Mouse (Mus musculus) spleen, adult 2 months (tissue): ENCODE results near the gene Olig2.

ENCODE experiments used
- CTCF ChIP-seq: fragments of 200-500 bp; IDR thresholded peaks from 2 replicates; pipeline ENCODE4 v1.5.1; 2011; ENCODE audit warnings: mild to moderate bottlenecking, inconsistent platforms; ENCODE audit not compliant: insufficient read depth, insufficient read length, insufficient replicate concordance; ENCODE audit errors: extremely low read depth
- POLR2A ChIP-seq: fragments of 200-500 bp; IDR thresholded peaks from 2 replicates; pipeline ENCODE4 v1.6.1; 2011; ENCODE audit warnings: low read depth, low read length, inconsistent platforms

DNA sequence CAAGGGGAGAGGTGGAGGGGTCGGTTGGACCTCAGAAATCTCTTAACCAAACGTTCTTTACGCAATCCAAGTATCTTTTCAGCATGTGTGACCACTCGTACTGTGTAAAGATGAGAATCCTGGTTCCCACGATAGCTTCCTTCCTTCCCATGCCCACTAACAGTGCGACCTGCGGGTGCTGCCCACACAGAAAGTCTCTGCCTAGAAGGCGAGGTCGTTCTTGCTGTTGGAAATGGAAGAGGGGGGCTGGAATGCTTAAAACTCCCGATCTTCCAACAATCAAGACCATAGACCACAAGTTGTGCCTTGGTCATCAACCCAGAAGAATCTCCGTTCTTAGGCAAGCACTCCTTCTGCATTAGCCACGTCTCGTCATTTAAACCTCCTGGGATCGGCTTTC, 6.0 kb upstream of the Olig2 start:
- TF ChIP-seq POLR2A = no peak
- TF ChIP-seq CTCF = no peak
